Mouse (Mus musculus) liver, adult 2 months (tissue): ENCODE results near the gene Olfr694.

ENCODE experiments used
- CTCF ChIP-seq: fragments of 200-500 bp; IDR thresholded peaks from 2 replicates; pipeline ENCODE4 v1.5.1; 2011; ENCODE audit warnings: low read depth, low read length, control low read depth
- POLR2A ChIP-seq: fragments of 200-500 bp; IDR thresholded peaks from 2 replicates; pipeline ENCODE4 v1.6.1; 2011; ENCODE audit warnings: low read length, control low read depth; ENCODE audit not compliant: insufficient read depth; ENCODE audit errors: extremely low read depth

DNA sequence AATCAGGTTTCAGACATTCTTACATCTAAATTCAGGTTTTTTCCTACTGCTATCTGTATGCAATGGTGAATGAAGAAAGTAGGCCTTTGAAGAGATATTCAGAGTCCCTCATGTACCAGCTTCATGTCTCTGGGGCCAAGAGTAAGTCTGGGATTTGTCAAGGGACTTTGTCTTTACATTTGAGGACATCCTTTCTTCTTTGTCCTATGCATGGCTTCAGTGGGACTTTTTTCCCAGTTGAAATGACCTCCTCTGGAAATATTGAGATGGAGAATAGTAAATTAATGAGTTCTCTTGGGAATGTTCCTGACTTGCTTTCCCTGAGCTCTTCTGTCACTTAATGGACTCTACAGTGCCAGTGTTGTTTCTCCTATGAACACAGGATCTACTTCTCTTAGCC is 11.1 kb downstream of the Olfr694 start, which contains the start of gene Olfr693:
- TF ChIP-seq CTCF (no peak), POLR2A (no peak)
